Mouse (Mus musculus) mouse embryonic stem cell (cell line): Measurements from ENCODE around the gene Gad1.

Experiments used
- in situ Hi-C, 2 experiments: fragments of 300-500 bp; cut with MboI; formaldehyde crosslinking; loops; 1 replicate in 1 of 2; 3 replicates in 1 of 2; pipeline ENCODE4 v1.14.3; 2019 to 2020; ENCODE audit warnings: low sequenced_read_pairs in 2 of 2, low pct_unique_long_range_greater_than_20kb in 1 of 2, mixed read lengths in 1 of 2; ENCODE audit not compliant: unreplicated experiment in 1 of 2

The Gad1 gene

DNA sequence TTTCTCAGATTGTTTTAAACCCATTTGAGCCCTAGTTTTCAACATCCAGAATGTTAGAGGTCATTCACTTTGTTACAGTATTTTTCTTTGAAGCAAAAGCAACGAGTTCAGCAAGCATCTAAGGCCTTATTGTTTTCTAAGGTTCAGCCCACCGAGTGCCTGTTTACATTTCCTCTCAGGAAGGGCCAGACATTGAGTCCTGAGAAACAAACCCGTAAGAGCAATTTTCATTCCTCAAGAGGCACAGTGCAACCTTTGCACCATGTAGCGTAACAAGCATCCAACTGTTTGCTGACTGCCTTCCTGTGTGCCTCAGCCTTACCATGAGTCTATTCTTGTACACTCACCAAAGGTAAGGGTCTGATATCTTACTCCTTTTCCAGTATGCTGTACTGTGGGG is at the start of gene Gad1:
Gene Gad1 (plus strand): TSS at position 301 of the 400 bp plus-strand sequence.
- in situ Hi-C loops = no loop called here

- in situ Hi-C loops = no loop called here
Observed at GRCm38 (mm10) chr2:70503436-70503835, 49.4 kb upstream of the Gad1 start.

DNA sequence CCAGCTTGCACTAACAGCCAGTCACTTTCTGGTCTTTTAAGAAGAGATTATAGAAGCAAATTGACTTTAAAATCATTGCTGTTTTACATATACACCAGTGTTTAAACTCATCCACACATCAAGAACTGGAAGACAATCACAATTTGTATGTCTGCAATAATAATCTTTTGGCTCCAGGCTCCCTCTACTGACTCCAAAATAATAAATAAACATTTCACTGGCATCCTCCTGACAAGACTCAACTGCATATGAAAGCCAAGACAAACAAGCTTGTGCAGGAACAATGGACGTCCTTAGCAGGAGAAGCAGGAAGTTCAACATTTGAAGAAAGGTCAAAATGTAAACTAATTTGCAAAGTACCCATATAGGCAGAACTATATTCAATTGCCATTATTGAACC is 47.6 kb upstream of the Gad1 start:
- in situ Hi-C loops = no loop called here

DNA sequence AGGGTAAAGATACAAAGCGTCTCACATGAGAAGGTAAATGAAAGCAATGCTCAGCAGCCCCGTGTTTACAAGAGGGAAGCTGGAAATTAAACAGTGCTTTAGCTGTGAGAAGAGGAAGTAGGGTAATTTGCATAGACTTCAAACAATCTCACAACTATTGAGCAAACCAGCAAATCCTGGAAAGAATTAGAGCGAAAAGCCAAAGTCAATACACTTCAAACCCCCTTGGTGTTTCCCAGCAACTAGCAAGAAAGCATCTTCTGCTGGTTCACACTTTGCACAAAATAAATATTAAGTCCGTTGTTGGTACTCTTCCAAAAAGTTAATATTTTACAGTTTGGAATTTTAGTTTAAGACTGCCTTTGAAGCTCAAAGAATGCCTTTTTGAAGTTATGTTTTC is 47.0 kb upstream of the Gad1 start:
- in situ Hi-C loops = no loop called here

GRCm38 (mm10) chr2:70506372-70506771 is 46.5 kb upstream of the Gad1 start:
- in situ Hi-C loops = no loop called here

DNA sequence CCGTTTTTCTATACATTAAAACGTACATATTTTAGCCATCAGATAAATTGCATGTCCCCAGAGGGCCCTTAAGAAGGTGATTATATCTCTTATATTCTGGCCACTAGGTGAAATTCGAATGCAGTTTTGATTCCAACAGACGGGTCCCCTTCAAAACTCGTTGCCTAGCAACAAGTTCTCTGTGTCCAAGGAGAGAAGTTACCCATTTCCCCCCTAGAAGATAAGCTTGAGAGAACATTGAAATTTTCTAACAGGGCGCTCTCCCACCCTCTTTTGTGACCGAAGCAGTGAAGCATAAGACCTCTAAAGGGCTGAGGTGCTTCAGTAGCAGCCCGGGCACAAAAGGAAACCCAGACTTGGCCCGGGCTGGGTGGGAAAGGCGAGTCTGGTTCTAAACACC is 44.4 kb upstream of the Gad1 start, which contains the start of gene Erich2:
Gene Erich2 (plus strand): TSS at position 324 of the 400 bp plus-strand sequence.
- in situ Hi-C loops = no loop called here

- in situ Hi-C loops = no loop called here
Observed at GRCm38 (mm10) chr2:70509021-70509632, 43.7 kb upstream of the Gad1 start.

DNA sequence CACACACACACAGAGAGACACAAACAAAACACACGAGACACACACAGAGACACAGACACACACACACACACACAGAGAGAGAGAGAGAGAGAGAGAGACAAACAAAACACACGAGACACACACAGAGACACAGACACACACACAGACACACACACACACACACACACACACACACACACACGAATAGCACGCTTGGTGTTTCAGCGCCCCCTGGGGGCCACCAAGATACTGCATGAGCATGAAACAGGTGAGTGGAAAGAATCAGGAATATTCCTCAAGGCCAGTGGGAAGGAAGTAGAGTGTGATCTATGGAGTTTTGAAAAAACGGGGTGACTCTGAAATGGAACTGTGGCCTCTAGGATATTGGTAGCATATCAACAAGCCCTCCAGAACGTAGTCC is 14.6 kb upstream of the Gad1 start:
- in situ Hi-C loops = loop anchor here in 1 of 2 experiments (10.0 kb wide), 1 partner anchor 193 kb away; no protein-coding TSS in a partner anchor

DNA sequence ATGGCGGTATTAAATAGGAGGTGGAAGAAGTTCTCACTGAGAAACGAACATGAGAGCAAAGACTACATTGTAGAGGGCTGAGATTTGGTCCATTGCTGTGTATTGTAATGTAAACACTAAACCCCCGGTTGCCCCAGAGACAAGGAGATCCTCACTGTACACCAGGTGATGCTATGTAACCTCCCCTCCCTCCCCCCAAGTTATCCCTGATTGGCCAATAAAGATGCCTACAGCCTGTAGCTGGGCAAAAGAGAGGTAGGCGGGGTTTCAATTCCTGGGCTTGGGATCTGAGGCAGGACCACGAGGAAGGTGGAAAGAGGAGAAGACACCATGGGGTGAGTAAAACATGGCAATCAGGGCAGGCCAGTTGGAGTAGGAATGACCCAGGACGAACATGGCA is 2.2 kb upstream of the Gad1 start:
- in situ Hi-C loops = no loop called here

DNA sequence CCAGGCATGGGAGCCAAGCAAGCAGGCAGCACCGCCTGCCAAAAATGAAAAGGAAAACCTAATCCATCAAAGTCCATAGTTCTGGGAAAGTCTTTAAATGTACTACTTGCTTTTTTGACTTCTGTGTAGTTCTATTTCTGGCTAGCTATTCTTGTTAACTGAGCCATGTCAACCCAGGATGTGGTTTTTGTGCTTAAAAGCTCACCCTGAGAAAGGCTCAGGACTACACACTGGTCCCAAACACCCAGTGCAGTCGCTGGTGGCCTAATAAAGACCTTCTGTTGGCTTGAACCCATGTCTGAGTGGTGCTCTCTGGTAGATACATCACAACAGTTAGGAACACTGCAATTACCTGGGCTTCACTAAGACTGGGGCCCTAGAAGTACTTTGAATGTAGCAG is 1.4 kb upstream of the Gad1 start:
- in situ Hi-C loops = no loop called here

DNA sequence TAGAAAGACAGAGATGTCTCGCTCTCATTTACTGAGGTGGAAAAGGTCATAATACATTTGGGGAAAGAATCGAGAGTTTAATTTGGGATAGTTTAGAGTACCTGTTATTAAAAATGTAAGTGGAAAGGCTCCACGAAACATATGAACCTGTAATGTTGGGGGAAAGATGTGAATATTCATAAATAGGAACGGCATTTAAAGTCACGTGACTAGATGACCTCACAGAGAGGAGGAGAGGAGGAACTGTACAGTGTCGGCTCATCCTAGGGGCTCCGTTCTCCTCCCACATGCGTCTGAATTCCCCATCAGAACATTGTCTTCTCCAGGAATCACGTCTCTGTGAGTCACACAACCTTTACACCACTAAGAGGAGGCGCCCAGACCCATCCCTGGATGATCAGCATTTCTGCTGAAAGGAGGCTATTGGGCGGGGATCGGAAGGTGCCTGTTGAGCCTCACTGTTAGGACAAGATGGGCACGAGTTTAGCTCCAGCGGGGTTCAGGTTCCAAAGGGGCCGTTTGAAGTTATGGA is 739 bp upstream of the Gad1 start:
- in situ Hi-C loops = no loop called here

- in situ Hi-C loops = no loop called here
Observed at GRCm38 (mm10) chr2:70553826-70554225, 954 bp downstream of the Gad1 start.

DNA sequence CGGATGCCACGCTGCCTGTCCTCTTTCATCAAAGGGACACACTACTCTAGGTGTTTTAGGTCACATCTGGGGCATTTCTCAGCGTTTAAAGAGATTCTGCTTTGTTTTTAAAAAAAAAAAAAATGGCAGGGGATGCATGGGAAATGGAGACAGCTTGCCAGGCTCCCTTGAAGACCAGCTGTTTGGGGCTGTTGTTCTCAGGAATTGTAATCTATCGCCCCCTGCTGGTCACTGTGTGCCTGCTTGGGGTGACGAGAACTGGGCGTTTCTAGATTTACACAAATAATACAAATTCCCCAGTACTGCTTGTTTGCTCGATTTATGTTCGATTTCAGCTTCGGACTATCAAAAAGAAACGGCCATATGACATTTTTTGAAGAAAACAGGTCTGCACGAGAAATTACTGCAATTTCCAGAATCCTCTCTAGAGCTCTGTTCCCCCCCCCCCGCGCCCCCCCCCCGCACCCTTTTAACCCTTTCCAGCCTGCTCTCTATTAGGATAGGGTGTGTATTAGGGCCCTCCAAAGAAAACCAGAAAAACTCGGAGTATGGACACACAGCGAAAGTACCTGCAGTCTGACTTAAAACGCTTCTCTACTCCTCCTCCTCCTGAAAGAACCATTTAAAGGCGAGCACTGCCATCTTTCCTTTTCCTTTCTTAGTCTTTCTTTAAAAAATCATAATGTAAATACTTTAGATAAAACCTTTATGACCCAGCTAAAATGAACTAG is 5.4 kb downstream of the Gad1 start:
- in situ Hi-C loops = no loop called here

- in situ Hi-C loops = no loop called here
Observed at GRCm38 (mm10) chr2:70558843-70559451, 6.1 kb downstream of the Gad1 start.

GRCm38 (mm10) chr2:70559520-70559919 is 6.6 kb downstream of the Gad1 start:
- in situ Hi-C loops = no loop called here

- in situ Hi-C loops = loop anchor here in 1 of 2 experiments (5.0 to 10.0 kb wide), 2 partner anchors 334 to 426 kb away; no protein-coding TSS in a partner anchor
Observed at GRCm38 (mm10) chr2:70561077-70561795, 8.4 kb downstream of the Gad1 start.

DNA sequence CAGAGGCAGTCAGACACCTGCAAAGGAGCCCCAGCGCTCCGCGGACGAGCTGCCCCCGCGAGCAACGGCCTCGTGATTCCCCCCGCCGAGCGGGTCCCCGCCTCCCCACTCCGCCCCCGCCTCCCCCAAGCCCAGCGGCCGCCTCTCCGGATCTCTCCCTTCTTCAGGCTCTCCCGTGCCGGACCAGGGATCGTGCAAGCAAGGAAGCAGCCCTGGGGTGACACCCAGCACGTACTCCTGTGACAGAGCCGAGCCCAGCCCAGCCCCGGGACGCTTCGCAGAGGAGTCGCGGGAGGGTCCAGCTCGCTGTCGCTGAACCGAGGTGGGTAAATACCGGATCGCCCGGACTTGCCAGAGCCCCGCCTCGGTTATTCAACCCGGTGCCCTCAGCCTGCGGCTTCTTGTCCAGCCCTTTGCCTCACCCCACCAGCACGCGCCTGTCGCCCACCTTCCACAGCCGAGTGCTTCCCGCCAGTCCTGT is 9.2 kb downstream of the Gad1 start:
- in situ Hi-C loops = loop anchor here in 1 of 2 experiments (5.0 to 10.0 kb wide), 2 partner anchors 335 to 427 kb away; no protein-coding TSS in a partner anchor

- in situ Hi-C loops = loop anchor here in 1 of 2 experiments (5.0 to 10.0 kb wide), 2 partner anchors 335 to 428 kb away; no protein-coding TSS in a partner anchor
Observed at GRCm38 (mm10) chr2:70562611-70562980, 9.7 kb downstream of the Gad1 start.
